Mouse (Mus musculus) urinary bladder, postnatal 4 days (tissue): ENCODE measurements around the gene Phf5a.
"Not testable (repeated sequence)": the region's sequence is repeated elsewhere in the genome, so short reads cannot be mapped to it uniquely, and the experiment has no call there.

Source experiments
- DNase-seq, 2 experiments: peaks; one replicate each; pipeline ENCODE4 v3.0.0; 2021 to 2022; ENCODE audit warnings: low spot score in 2 of 2

The Phf5a gene

GRCm38 (mm10) chr15:81871604-81872261 lies at the start of gene Phf5a:
Gene Phf5a, minus strand, starts transcription at chr15:81871911.
- DNase-seq = peak; percentile 77 to 86

- DNase-seq = no peak
Observed at GRCm38 (mm10) chr15:81921255-81921654, 49.5 kb upstream of the Phf5a start.

- no peak for DNase-seq
Observed at GRCm38 (mm10) chr15:81920546-81921217, 49.0 kb upstream of the Phf5a start.

- DNase-seq = no peak
Observed at GRCm38 (mm10) chr15:81919062-81919461, 47.4 kb upstream of the Phf5a start.

GRCm38 (mm10) chr15:81917621-81918463 lies 46.1 kb upstream of the Phf5a start:
- DNase-seq = peak in 1 of 2 experiments; percentile 72

GRCm38 (mm10) chr15:81917201-81917600 lies 45.5 kb upstream of the Phf5a start:
- DNase-seq = no peak

- no peak for DNase-seq
Observed at GRCm38 (mm10) chr15:81915663-81916062, 44.0 kb upstream of the Phf5a start.

GRCm38 (mm10) chr15:81914668-81915067 lies 43.0 kb upstream of the Phf5a start:
- no peak for DNase-seq

- DNase-seq = no peak
Observed at GRCm38 (mm10) chr15:81912498-81912897, 40.8 kb upstream of the Phf5a start.

- not testable (repeated sequence) for DNase-seq
Observed at GRCm38 (mm10) chr15:81908767-81909166, 37.1 kb upstream of the Phf5a start.

- no peak for DNase-seq
Observed at GRCm38 (mm10) chr15:81907953-81908352, 36.2 kb upstream of the Phf5a start.

GRCm38 (mm10) chr15:81904939-81905338 lies 33.2 kb upstream of the Phf5a start:
- peak; percentile 35 to 83 for DNase-seq

- no peak for DNase-seq
Observed at GRCm38 (mm10) chr15:81898751-81899150, 27.0 kb upstream of the Phf5a start.

- DNase-seq = no peak
Observed at GRCm38 (mm10) chr15:81897607-81898285, 26.0 kb upstream of the Phf5a start.

- no peak for DNase-seq
Observed at GRCm38 (mm10) chr15:81896407-81896806, 24.7 kb upstream of the Phf5a start.

- no peak for DNase-seq
Observed at GRCm38 (mm10) chr15:81894002-81894401, 22.3 kb upstream of the Phf5a start.

GRCm38 (mm10) chr15:81891822-81892580 lies 20.3 kb upstream of the Phf5a start:
- no peak for DNase-seq

- no peak for DNase-seq
Observed at GRCm38 (mm10) chr15:81891140-81891802, 19.6 kb upstream of the Phf5a start.

- DNase-seq = no peak
Observed at GRCm38 (mm10) chr15:81889175-81889574, 17.5 kb upstream of the Phf5a start.

- DNase-seq = no peak
Observed at GRCm38 (mm10) chr15:81886795-81887550, 15.3 kb upstream of the Phf5a start.
